ENCODE assay signal across 23 mouse cellular contexts in the genomic region with DNA sequence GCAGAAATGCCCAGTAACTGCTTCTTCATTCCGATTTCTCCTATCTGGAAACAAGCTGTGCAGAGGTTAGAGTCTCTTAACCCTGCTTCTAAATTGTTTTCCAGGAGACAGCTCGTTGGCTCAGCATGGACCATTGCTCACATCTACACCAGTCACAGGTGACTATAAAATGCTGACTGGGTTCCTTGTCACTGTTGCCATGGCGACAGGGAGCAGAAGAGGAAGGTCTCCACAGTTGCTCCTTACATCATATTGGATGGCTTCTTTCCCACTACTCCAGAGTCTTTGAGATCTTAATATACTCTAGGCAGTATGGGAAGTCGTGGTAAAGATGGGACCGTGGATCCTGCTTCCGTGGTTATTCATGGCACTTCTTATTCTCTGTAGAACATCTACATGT.
"Had no signal": no experiment of that assay in that cellular context is flagged by ENCODE, and none has a peak within 500 bp of the region (broad histone marks: within the 10 kb centered on the region; RNA-seq: fewer than 3 reads in every experiment).

No protein-coding gene starts in this region.

- H3K4me1 ChIP-seq: kidney, embryonic 15.5 days; limb, embryonic 10.5 days; limb, embryonic 13.5 days; liver, embryonic 12.5 days; liver, embryonic 15.5 days; lung, embryonic 15.5 days; megakaryocyte, embryonic 14.5 days; midbrain, embryonic 10.5 days; neural tube, embryonic 12.5 days; stomach, embryonic 15.5 days had no signal

- H3K9ac ChIP-seq: kidney, embryonic 15.5 days; limb, embryonic 13.5 days; liver, embryonic 12.5 days; liver, embryonic 15.5 days; lung, embryonic 15.5 days; neural tube, embryonic 12.5 days; stomach, embryonic 15.5 days had no signal

- H3K27ac ChIP-seq: kidney, embryonic 15.5 days; limb, embryonic 10.5 days; limb, embryonic 13.5 days; liver, embryonic 12.5 days; liver, embryonic 15.5 days; lung, embryonic 15.5 days; midbrain, embryonic 10.5 days; neural tube, embryonic 12.5 days; stomach, embryonic 15.5 days had no signal

- H3K27me3 ChIP-seq: kidney, embryonic 15.5 days; limb, embryonic 13.5 days; liver, embryonic 12.5 days; liver, embryonic 15.5 days; lung, embryonic 15.5 days; megakaryocyte, embryonic 14.5 days; neural tube, embryonic 12.5 days; stomach, embryonic 15.5 days had no signal

- H3K9me3 ChIP-seq: kidney, embryonic 15.5 days; limb, embryonic 10.5 days; lung, embryonic 15.5 days; neural tube, embryonic 12.5 days; stomach, embryonic 15.5 days had no signal

- H3K36me3 ChIP-seq: kidney, embryonic 15.5 days; limb, embryonic 10.5 days; limb, embryonic 13.5 days; liver, embryonic 12.5 days; liver, embryonic 15.5 days; lung, embryonic 15.5 days; midbrain, embryonic 10.5 days; neural tube, embryonic 12.5 days; stomach, embryonic 15.5 days had no signal

- ATAC-seq: liver, embryonic 12.5 days; midbrain, embryonic 16.5 days had no signal

- H3K4me3 ChIP-seq: kidney, embryonic 15.5 days; limb, embryonic 10.5 days; limb, embryonic 13.5 days; liver, embryonic 12.5 days; liver, embryonic 15.5 days; lung, embryonic 15.5 days; megakaryocyte, embryonic 14.5 days; midbrain, embryonic 10.5 days; neural tube, embryonic 12.5 days; stomach, embryonic 15.5 days had no signal

- DNase-seq: kidney, adult 8-10 months; kidney, postnatal 10 days; kidney, postnatal 36 days; layer of hippocampus, postnatal 36 days; liver; lung, adult 18-20 months; lung, postnatal 10 days; lung, postnatal 36 days; retina, postnatal 1 day; right cerebral cortex, postnatal 25 days; spleen, adult 18-20 months; thymus, postnatal 25 days had no signal

- H3K4me2 ChIP-seq: kidney, embryonic 15.5 days; limb, embryonic 13.5 days; liver, embryonic 12.5 days; liver, embryonic 15.5 days; lung, embryonic 15.5 days; neural tube, embryonic 12.5 days; stomach, embryonic 15.5 days had no signal
